Mouse (Mus musculus) liver, embryonic 14.5 days (tissue): ENCODE data around the gene Gm10401.

Experiments used
- CTCF ChIP-seq: IDR thresholded peaks from 2 replicates; pipeline ENCODE4 v1.5.1; 2016; ENCODE audit warnings: antibody characterized with exemption, low read depth, control low read depth
- EP300 ChIP-seq: IDR thresholded peaks from 2 replicates; pipeline ENCODE4 v1.6.1; 2016; ENCODE audit warnings: antibody characterized with exemption, low read depth

GRCm38 (mm10) chr5:115147388-115147787 lies 49.3 kb upstream of the Gm10401 start:
- TF ChIP-seq CTCF (no peak), EP300 (no peak)
